Mouse (Mus musculus): Measurements from ENCODE around the gene Lrrc72. TPM values are rescaled to one million over a fixed set of nuclear protein-coding genes. Genes with fewer than 3 reads are reported as not detected.
"Not testable (repeated sequence)": the region's sequence is repeated elsewhere in the genome, so short reads cannot be mapped to it uniquely, and the experiment has no call there.

Gene Lrrc72
- total and polyA plus RNA-seq, 3 experiments = not detected

GRCm38 (mm10) chr12:36207800-36208148 lies 45.4 kb downstream of the Lrrc72 start:
- no peak for DNase-seq (ENCODE audit: low spot score)
- Histone ChIP-seq H3K4me1 (ENCODE audit: insufficient read depth, low read depth, low read length) (peaks cover 3% of the 10 kb centered on the region), H3K9me3 (replicated peaks) (no peaks in the 10 kb centered on the region), H3K36me3 (replicated peaks) (no peaks in the 10 kb centered on the region), H3K4me3 (ENCODE audit: low read depth, low read length) (no peak overlapping the region), H3K27me3 (ENCODE audit: insufficient read depth, low read length) (no peaks in the 10 kb centered on the region)
- TF ChIP-seq GATA2 (IDR thresholded peaks at IDR 0.05; ENCODE audit: borderline replicate concordance, low read depth, low read length) (no peak), CTCF (IDR thresholded peaks at IDR 0.05; ENCODE audit: low read depth, low read length) (no peak), POLR2AphosphoS5 (IDR thresholded peaks at IDR 0.05; ENCODE audit: insufficient replicate concordance, low read depth, low read length) (no peak), TAL1 (conservative IDR thresholded peaks at IDR 0.05; ENCODE audit: low read depth, low read length) (no peak), GATA1 (IDR thresholded peaks at IDR 0.05; ENCODE audit: borderline replicate concordance, low read length) (no peak)
- no peak for ATAC-seq (ENCODE audit: extremely low read depth, insufficient number of reproducible peaks, low FRiP score, poor library complexity, severe bottlenecking)

GRCm38 (mm10) chr12:36207072-36207799 lies 46.0 kb downstream of the Lrrc72 start:
- DNase-seq (ENCODE audit: low spot score) (no peak), ATAC-seq (ENCODE audit: extremely low read depth, insufficient number of reproducible peaks, low FRiP score, poor library complexity, severe bottlenecking) (no peak)
- TF ChIP-seq CTCF (IDR thresholded peaks at IDR 0.05; ENCODE audit: low read depth, low read length) (no peak), GATA2 (IDR thresholded peaks at IDR 0.05; ENCODE audit: borderline replicate concordance, low read depth, low read length) (no peak), TAL1 (conservative IDR thresholded peaks at IDR 0.05; ENCODE audit: low read depth, low read length) (no peak), POLR2AphosphoS5 (IDR thresholded peaks at IDR 0.05; ENCODE audit: insufficient replicate concordance, low read depth, low read length) (no peak), GATA1 (IDR thresholded peaks at IDR 0.05; ENCODE audit: borderline replicate concordance, low read length) (no peak)
- Histone ChIP-seq H3K36me3 (replicated peaks) (no peaks in the 10 kb centered on the region), H3K27me3 (ENCODE audit: insufficient read depth, low read length) (no peaks in the 10 kb centered on the region), H3K9me3 (replicated peaks) (no peaks in the 10 kb centered on the region), H3K4me3 (ENCODE audit: low read depth, low read length) (no peak overlapping the region), H3K4me1 (ENCODE audit: insufficient read depth, low read depth, low read length) (peaks cover 3% of the 10 kb centered on the region)

DNA sequence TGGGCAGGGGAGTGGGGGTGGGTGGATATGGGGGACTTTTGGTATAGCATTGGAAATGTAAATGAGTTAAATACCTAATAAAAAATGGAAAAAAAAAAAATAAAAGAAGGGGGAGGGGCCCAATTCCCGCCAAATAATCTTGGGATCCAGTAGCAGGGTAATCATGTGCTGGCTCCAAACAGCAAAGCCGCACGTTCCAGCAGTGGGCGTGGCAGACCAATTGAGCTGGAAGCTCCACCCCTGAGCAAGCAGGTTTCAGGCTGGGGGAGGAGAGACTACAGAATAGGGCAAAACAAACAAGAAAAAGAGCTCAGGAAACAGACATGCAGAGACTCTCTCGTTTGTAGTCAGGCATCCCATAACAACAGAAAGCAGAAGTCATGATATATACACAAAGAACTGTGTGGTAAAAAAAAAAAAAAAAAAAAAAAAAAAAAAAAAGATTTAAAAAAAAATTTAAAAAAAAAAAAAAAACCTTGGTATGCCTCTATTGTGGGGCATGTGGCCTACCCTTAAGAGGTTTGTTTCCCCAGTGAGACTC lies 47.5 kb downstream of the Lrrc72 start:
- not testable (repeated sequence) for H3K9me3 ChIP-seq (replicated peaks); DNase-seq (ENCODE audit: low spot score); H3K36me3 ChIP-seq (replicated peaks); H3K4me1 ChIP-seq (ENCODE audit: insufficient read depth, low read depth, low read length); H3K27me3 ChIP-seq (ENCODE audit: insufficient read depth, low read length); H3K4me3 ChIP-seq (ENCODE audit: low read depth, low read length)
- ATAC-seq (ENCODE audit: extremely low read depth, insufficient number of reproducible peaks, low FRiP score, poor library complexity, severe bottlenecking) = peak; percentile 54; the same call in 1 of the 2 replicates

- Histone ChIP-seq H3K27me3 (ENCODE audit: insufficient read depth, low read length) (no peaks in the 10 kb centered on the region), H3K9me3 (replicated peaks) (no peaks in the 10 kb centered on the region), H3K4me1 (ENCODE audit: insufficient read depth, low read depth, low read length) (peaks cover 11% of the 10 kb centered on the region), H3K36me3 (replicated peaks) (peaks cover 69% of the 10 kb centered on the region), H3K4me3 (ENCODE audit: low read depth, low read length) (no peak overlapping the region)
- no peak for ATAC-seq (ENCODE audit: extremely low read depth, insufficient number of reproducible peaks, low FRiP score, poor library complexity, severe bottlenecking)
- TF ChIP-seq POLR2AphosphoS5 (IDR thresholded peaks at IDR 0.05; ENCODE audit: insufficient replicate concordance, low read depth, low read length) (no peak), TAL1 (conservative IDR thresholded peaks at IDR 0.05; ENCODE audit: low read depth, low read length) (no peak), GATA2 (IDR thresholded peaks at IDR 0.05; ENCODE audit: borderline replicate concordance, low read depth, low read length) (no peak), CTCF (IDR thresholded peaks at IDR 0.05; ENCODE audit: low read depth, low read length) (no peak), GATA1 (IDR thresholded peaks at IDR 0.05; ENCODE audit: borderline replicate concordance, low read length) (no peak)
- DNase-seq (ENCODE audit: low spot score) = no peak
These were observed 58.2 kb downstream of the Lrrc72 start for GRCm38 (mm10) chr12:36194976-36195375.

DNA sequence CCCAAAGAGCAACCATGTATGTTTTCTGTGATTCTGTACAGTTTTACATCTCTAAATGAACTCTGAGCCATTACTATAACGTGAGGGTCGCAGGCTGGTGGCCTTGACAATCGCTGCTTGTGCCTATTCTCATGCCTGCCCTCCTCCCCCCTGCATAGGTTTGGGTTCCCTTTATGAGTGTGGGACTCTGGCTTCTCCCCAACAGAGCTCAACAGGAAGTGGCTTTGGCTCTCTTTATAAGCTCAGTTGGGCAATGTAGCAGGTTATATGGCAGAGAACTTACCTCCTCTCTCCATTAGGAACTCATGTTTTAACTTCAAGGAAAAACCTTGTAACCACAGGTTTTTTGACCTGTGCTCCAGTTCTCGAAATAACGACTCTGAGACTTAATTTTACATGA lies 62.9 kb downstream of the Lrrc72 start:
- no peak for TF ChIP-seq GATA2 (IDR thresholded peaks at IDR 0.05; ENCODE audit: borderline replicate concordance, low read depth, low read length)
- no peak for TF ChIP-seq GATA1 (IDR thresholded peaks at IDR 0.05; ENCODE audit: borderline replicate concordance, low read length)
- no peak for TF ChIP-seq TAL1 (conservative IDR thresholded peaks at IDR 0.05; ENCODE audit: low read depth, low read length)
- TF ChIP-seq CTCF (IDR thresholded peaks at IDR 0.05; ENCODE audit: low read depth, low read length) = no peak
- TF ChIP-seq POLR2AphosphoS5 (IDR thresholded peaks at IDR 0.05; ENCODE audit: insufficient replicate concordance, low read depth, low read length) = no peak
- Histone ChIP-seq H3K36me3 (replicated peaks) (peaks cover 86% of the 10 kb centered on the region), H3K4me3 (ENCODE audit: low read depth, low read length) (no peak overlapping the region), H3K9me3 (replicated peaks) (no peaks in the 10 kb centered on the region), H3K4me1 (ENCODE audit: insufficient read depth, low read depth, low read length) (peaks cover 11% of the 10 kb centered on the region), H3K27me3 (ENCODE audit: insufficient read depth, low read length) (no peaks in the 10 kb centered on the region)
- ATAC-seq (ENCODE audit: extremely low read depth, insufficient number of reproducible peaks, low FRiP score, poor library complexity, severe bottlenecking) (no peak), DNase-seq (ENCODE audit: low spot score) (peak; percentile 15)

DNA sequence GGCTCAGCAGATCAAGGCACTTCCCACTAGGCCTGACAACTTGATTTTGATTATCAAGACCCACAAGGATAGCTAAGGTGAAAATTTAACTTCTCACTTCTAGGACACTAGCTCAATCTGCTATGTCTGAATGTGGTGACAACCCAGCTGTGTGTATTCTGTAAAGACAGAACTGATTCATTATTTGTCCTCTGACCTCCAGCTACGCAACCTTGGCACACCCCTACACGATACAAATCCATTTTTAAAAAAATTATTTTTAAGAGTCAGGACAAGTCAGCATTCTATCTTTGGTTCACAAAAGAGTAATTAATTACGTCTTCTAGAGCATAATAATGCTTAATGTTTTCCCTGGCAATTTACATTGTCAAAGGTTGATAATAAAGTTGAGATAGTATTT lies 63.6 kb downstream of the Lrrc72 start:
- H3K4me3 ChIP-seq (ENCODE audit: low read depth, low read length) = no peak overlapping the region
- no peaks in the 10 kb centered on the region for H3K9me3 ChIP-seq (replicated peaks)
- ATAC-seq (ENCODE audit: extremely low read depth, insufficient number of reproducible peaks, low FRiP score, poor library complexity, severe bottlenecking) (no peak), DNase-seq (ENCODE audit: low spot score) (no peak)
- H3K36me3 ChIP-seq (replicated peaks) = peaks cover 84% of the 10 kb centered on the region
- peaks cover 11% of the 10 kb centered on the region for H3K4me1 ChIP-seq (ENCODE audit: insufficient read depth, low read depth, low read length)
- H3K27me3 ChIP-seq (ENCODE audit: insufficient read depth, low read length) = no peaks in the 10 kb centered on the region
- no peak for TF ChIP-seq GATA2 (IDR thresholded peaks at IDR 0.05; ENCODE audit: borderline replicate concordance, low read depth, low read length)
- no peak for TF ChIP-seq TAL1 (conservative IDR thresholded peaks at IDR 0.05; ENCODE audit: low read depth, low read length)
- TF ChIP-seq POLR2AphosphoS5 (IDR thresholded peaks at IDR 0.05; ENCODE audit: insufficient replicate concordance, low read depth, low read length) = no peak
- TF ChIP-seq GATA1 (IDR thresholded peaks at IDR 0.05; ENCODE audit: borderline replicate concordance, low read length) = no peak
- no peak for TF ChIP-seq CTCF (IDR thresholded peaks at IDR 0.05; ENCODE audit: low read depth, low read length)

Data from G1E (cell line).